Mouse (Mus musculus) stomach, embryonic 16.5 days (tissue): ENCODE measurements around the gene Tbx18. TPM values are rescaled to one million over a fixed set of nuclear protein-coding genes. Genes with fewer than 3 reads are reported as not detected.

ENCODE experiments used
- ATAC-seq: fragments of 200-750 bp; cut with Nextera tagmentation; 2 replicates; pipeline ENCODE4 v1.8.0; 2017; ENCODE audit warnings: moderate number of reproducible peaks, moderate TSS enrichment; ENCODE audit not compliant: insufficient read depth, low FRiP score
- H3K27ac ChIP-seq: fragments of 300-500 bp; sonication (generic); 2 replicates; pipeline ENCODE4 v1.5.1; 2014; ENCODE audit warnings: low read length
- H3K27me3 ChIP-seq: fragments of 300-500 bp; sonication (generic); 2 replicates; pipeline ENCODE4 v1.6.1; 2014; ENCODE audit warnings: low read length, control low read depth, mixed read lengths; ENCODE audit not compliant: control insufficient read depth, insufficient read depth
- H3K36me3 ChIP-seq: fragments of 300-500 bp; sonication (generic); 2 replicates; pipeline ENCODE4 v1.6.1; 2014; ENCODE audit warnings: low read length; ENCODE audit not compliant: control insufficient read depth, insufficient read depth
- H3K4me1 ChIP-seq: fragments of 300-500 bp; sonication (generic); 2 replicates; pipeline ENCODE4 v1.6.1; 2014; ENCODE audit warnings: low read length, control low read depth, mixed read lengths; ENCODE audit not compliant: control insufficient read depth, insufficient read depth
- H3K4me2 ChIP-seq: fragments of 300-500 bp; sonication (generic); 2 replicates; pipeline ENCODE4 v1.6.1; 2014; ENCODE audit warnings: low read depth, low read length, mixed read lengths
- H3K4me3 ChIP-seq: fragments of 300-500 bp; sonication (generic); replicated peaks from 2 replicates; pipeline ENCODE4 v1.5.1; 2014; ENCODE audit warnings: mild to moderate bottlenecking, low read length
- H3K9ac ChIP-seq: fragments of 300-500 bp; sonication (generic); 2 replicates; pipeline ENCODE4 v1.6.1; 2014; ENCODE audit warnings: low read length
- H3K9me3 ChIP-seq: fragments of 300-500 bp; sonication (generic); replicated peaks from 2 replicates; pipeline ENCODE4 v1.6.1; 2016; ENCODE audit warnings: low read length, control low read depth; ENCODE audit not compliant: control insufficient read depth
- WGBS: fragments of 180-500 bp; shearing (Covaris S2); extraction: QIAGEN DNeasy Blood & Tissue Kit; methylation state at CpG from one replicate; pipeline ENCODE4 v1.1.7; 2014; 5-methylcytosine and 5-hydroxymethylcytosine counted together
- polyA plus RNA-seq: library from polyadenylated mRNA; unstranded; fragments of >200 nt; fragmentation: Nextera tagmentation; extraction: Ambion mirVana; gene quantifications from 2 replicates; pipeline ENCODE4 v1.2.1, GENCODE M21; 2015

Gene Tbx18
- 0.37 and 0.43 TPM in 2 replicates for polyA plus RNA-seq

- H3K4me2 ChIP-seq = peak within 1 kb of the TSS; percentile 69
- ATAC-seq = peak; percentile 65; the same call in 1 of the 2 replicates
- peak within 1 kb of the TSS; percentile 51 for H3K4me3 ChIP-seq
- H3K36me3 ChIP-seq = no peaks in the 10 kb centered on the region
- peaks cover 66% of the 10 kb centered on the region for H3K27me3 ChIP-seq
- H3K4me1 ChIP-seq = peaks cover 6% of the 10 kb centered on the region
- peak within 1 kb of the TSS; percentile 66 for H3K9ac ChIP-seq
- under 1% methylated on average over 27 of the region's 27 CpGs for WGBS
- H3K9me3 ChIP-seq = no peaks in the 10 kb centered on the region
- no peak within 1 kb of the TSS for H3K27ac ChIP-seq
These were observed at the start of gene Tbx18 for GRCm38 (mm10) chr9:87730961-87731535. Gene Tbx18, minus strand, starts transcription at chr9:87731260.

GRCm38 (mm10) chr9:87773951-87774350 is 42.9 kb upstream of the Tbx18 start:
- Histone ChIP-seq H3K36me3 (no peaks in the 10 kb centered on the region), H3K27ac (no peak overlapping the region), H3K9ac (no peak overlapping the region), H3K4me2 (no peak overlapping the region), H3K9me3 (no peaks in the 10 kb centered on the region), H3K27me3 (no peaks in the 10 kb centered on the region), H3K4me1 (no peaks in the 10 kb centered on the region), H3K4me3 (no peak overlapping the region)
- ATAC-seq = no peak
- WGBS = 77% methylated on average over 2 of the region's 2 CpGs

- H3K9ac ChIP-seq = no peak overlapping the region
- H3K36me3 ChIP-seq = no peaks in the 10 kb centered on the region
- H3K4me3 ChIP-seq = no peak overlapping the region
- H3K4me1 ChIP-seq = no peaks in the 10 kb centered on the region
- WGBS = 76% methylated on average over 4 of the region's 4 CpGs
- H3K27ac ChIP-seq = no peak overlapping the region
- no peaks in the 10 kb centered on the region for H3K27me3 ChIP-seq
- H3K4me2 ChIP-seq = no peak overlapping the region
- no peak for ATAC-seq
- no peaks in the 10 kb centered on the region for H3K9me3 ChIP-seq
These were observed 24.6 kb upstream of the Tbx18 start for GRCm38 (mm10) chr9:87755621-87756020.

DNA sequence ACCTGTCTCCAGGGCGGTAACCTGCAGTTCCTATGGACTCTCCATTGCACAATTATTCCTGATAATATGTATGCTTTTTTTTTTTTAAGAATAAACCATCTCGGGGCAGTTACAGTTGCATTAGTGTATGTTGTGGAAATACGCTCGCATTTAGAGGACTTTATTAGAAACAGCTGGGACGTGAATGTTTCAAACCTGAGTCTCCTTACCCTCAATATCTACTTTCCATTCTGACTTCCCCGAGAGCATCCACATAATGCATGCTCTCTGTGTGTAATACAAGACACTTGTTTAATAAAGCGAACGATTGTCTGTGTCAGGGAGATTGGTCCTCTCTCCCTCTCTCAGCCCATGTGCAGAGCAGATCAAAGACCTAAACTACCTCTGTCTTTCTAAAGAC is 10.5 kb upstream of the Tbx18 start:
- Histone ChIP-seq H3K27me3 (peaks cover 56% of the 10 kb centered on the region), H3K9ac (no peak overlapping the region), H3K27ac (no peak overlapping the region), H3K4me2 (no peak overlapping the region), H3K4me1 (peaks cover 8% of the 10 kb centered on the region; the same call in 1 of the 2 replicates), H3K36me3 (no peaks in the 10 kb centered on the region), H3K9me3 (no peaks in the 10 kb centered on the region), H3K4me3 (no peak overlapping the region)
- WGBS = 66% methylated on average over 8 of the region's 8 CpGs
- ATAC-seq = no peak

DNA sequence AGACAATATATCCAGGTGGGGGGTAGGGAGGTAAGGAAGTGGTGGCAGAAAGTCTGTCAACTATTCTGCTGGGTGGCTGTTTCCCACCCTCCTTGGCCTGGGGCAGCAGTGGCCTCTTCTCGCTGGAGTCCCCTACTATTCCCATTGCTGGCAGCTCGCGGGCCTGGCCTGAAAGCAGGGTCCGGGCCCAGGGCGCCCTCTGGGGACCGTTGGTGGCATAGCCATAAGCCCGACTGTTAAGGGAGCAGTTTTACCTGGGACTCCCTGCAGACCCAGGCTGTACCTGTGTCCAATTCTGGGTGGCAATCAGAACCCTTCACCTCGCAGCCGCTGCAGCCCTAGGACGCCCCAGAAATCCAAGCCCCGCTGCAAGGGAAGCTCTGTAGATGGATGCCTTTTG is 9.6 kb upstream of the Tbx18 start:
- no peak overlapping the region for H3K9ac ChIP-seq
- H3K9me3 ChIP-seq = no peaks in the 10 kb centered on the region
- H3K4me3 ChIP-seq = no peak overlapping the region
- 6% methylated on average over 11 of the region's 11 CpGs for WGBS
- H3K4me1 ChIP-seq = peaks cover 8% of the 10 kb centered on the region; the same call in 1 of the 2 replicates
- peak; percentile 71; the same call in 1 of the 2 replicates for ATAC-seq
- H3K27ac ChIP-seq = no peak overlapping the region
- peaks cover 64% of the 10 kb centered on the region for H3K27me3 ChIP-seq
- H3K4me2 ChIP-seq = peak overlapping the region; percentile 10; the same call in 1 of the 2 replicates
- H3K36me3 ChIP-seq = no peaks in the 10 kb centered on the region

DNA sequence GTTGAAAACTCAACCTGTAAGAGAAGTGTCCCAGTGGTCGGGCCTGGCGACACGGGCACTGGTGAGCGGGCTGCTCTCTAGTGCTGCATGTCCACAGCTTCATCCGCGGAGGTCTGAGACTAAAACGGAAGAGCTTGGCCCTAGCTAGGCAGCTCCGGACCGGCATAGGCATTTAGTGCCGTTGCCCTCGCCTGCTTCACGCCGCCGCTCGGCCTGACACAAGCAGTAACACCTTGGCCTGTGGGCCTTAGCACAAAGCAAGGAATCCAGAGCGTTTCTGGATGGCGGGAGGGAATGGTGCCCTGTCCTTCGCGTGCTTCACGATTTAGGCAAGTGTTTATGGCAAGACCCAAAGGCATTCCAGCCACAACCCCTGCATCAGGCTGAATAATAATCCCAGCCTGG is 9.2 kb upstream of the Tbx18 start:
- H3K4me2 ChIP-seq = peak overlapping the region; percentile 10; the same call in 1 of the 2 replicates
- H3K9me3 ChIP-seq = no peaks in the 10 kb centered on the region
- peaks cover 68% of the 10 kb centered on the region for H3K27me3 ChIP-seq
- WGBS = 12% methylated on average over 20 of the region's 20 CpGs
- ATAC-seq = peak; percentile 10; the same call in 1 of the 2 replicates
- no peaks in the 10 kb centered on the region for H3K36me3 ChIP-seq
- no peak overlapping the region for H3K4me3 ChIP-seq
- peaks cover 8% of the 10 kb centered on the region; the same call in 1 of the 2 replicates for H3K4me1 ChIP-seq
- no peak overlapping the region for H3K27ac ChIP-seq
- H3K9ac ChIP-seq = no peak overlapping the region

DNA sequence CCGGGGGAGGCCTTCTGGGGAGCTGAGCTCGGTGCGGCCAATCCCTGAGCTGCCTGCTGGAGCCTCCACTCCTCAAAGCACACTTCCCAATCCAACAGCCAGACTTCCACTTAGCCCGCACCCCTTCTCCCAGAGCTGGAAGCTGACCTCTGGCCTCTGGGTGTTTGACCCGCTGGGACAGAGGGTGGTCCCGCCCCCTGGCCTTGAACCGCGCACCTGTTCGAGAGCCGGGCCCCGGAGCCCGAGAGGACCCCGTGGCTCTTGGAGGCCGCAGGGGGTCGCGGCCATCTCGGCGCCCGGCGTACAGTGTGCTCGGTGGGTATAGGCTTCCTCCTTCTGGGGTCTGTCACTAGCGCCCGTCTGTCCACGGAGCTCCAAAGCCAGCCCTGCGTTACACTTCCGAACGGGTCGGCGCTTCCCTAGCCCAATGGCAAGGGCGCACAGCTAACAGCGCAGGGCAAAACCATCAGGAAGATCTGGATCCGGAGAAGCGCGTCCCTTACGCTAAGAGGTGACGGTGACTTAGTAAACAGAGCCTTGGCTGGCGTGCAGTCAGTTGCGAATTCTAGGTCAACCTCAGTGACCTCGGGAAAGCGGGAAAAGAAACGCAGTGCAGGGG is 8.6 kb upstream of the Tbx18 start:
- no peaks in the 10 kb centered on the region for H3K36me3 ChIP-seq
- H3K4me1 ChIP-seq = peaks cover 8% of the 10 kb centered on the region; the same call in 1 of the 2 replicates
- peak overlapping the region; percentile 16 for H3K4me3 ChIP-seq
- H3K9ac ChIP-seq = no peak overlapping the region
- H3K9me3 ChIP-seq = no peaks in the 10 kb centered on the region
- 2% methylated on average over 41 of the region's 41 CpGs for WGBS
- ATAC-seq = no peak
- no peak overlapping the region for H3K27ac ChIP-seq
- H3K4me2 ChIP-seq = peak overlapping the region; percentile 38; the same call in 1 of the 2 replicates
- peaks cover 74% of the 10 kb centered on the region for H3K27me3 ChIP-seq

- WGBS = 1% methylated on average over 39 of the region's 39 CpGs
- peaks cover 78% of the 10 kb centered on the region for H3K27me3 ChIP-seq
- H3K4me2 ChIP-seq = peak overlapping the region; percentile 38; the same call in 1 of the 2 replicates
- peak overlapping the region; percentile 16; the same call in 1 of the 2 replicates for H3K4me3 ChIP-seq
- peaks cover 8% of the 10 kb centered on the region; the same call in 1 of the 2 replicates for H3K4me1 ChIP-seq
- H3K9ac ChIP-seq = no peak overlapping the region
- no peaks in the 10 kb centered on the region for H3K36me3 ChIP-seq
- H3K9me3 ChIP-seq = no peaks in the 10 kb centered on the region
- H3K27ac ChIP-seq = no peak overlapping the region
- no peak for ATAC-seq
These were observed 7.9 kb upstream of the Tbx18 start for GRCm38 (mm10) chr9:87738766-87739542.

DNA sequence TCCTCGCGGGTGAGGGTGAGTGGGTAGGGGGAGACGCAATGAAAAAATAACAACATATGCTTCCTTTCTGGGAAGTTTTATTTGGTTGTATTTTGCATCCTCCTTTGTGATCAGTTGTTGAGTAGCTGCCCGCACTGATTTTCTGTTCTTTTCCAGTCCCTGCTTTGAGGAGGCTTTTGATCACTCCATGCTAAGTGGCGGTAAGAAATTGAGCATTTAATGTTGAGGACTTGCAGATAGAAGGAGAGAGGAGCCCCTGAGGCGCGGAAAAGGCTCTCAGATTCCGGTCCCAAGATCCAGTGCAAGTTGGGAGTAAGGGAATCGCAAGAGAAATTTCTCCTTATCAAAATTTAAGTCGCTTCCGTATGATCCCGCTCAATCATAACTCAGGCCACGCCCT is 7.1 kb upstream of the Tbx18 start:
- Histone ChIP-seq H3K27ac (no peak overlapping the region), H3K4me1 (peaks cover 8% of the 10 kb centered on the region; the same call in 1 of the 2 replicates), H3K36me3 (no peaks in the 10 kb centered on the region), H3K9ac (no peak overlapping the region), H3K9me3 (no peaks in the 10 kb centered on the region), H3K4me2 (no peak overlapping the region), H3K4me3 (no peak overlapping the region), H3K27me3 (peaks cover 83% of the 10 kb centered on the region)
- no peak for ATAC-seq
- WGBS = 2% methylated on average over 13 of the region's 13 CpGs
